Mouse (Mus musculus) olfactory bulb, adult 2 months (tissue): Measurements from ENCODE around the gene Xxylt1. TPM values are rescaled to one million over a fixed set of nuclear protein-coding genes. Genes with fewer than 3 reads are reported as not detected.

Experiments used
- H3K27ac ChIP-seq: fragments of 200-500 bp; 2 replicates; pipeline ENCODE4 v1.5.1; 2012; ENCODE audit warnings: low read depth, low read length; ENCODE audit not compliant: insufficient read depth
- H3K4me1 ChIP-seq: fragments of 200-500 bp; 2 replicates; pipeline ENCODE4 v1.6.1; 2012; ENCODE audit warnings: low read length; ENCODE audit not compliant: control insufficient read depth, insufficient read depth
- H3K4me3 ChIP-seq: fragments of 200-500 bp; 2 replicates; pipeline ENCODE4 v1.5.1; 2012; ENCODE audit warnings: mild to moderate bottlenecking, low read depth, low read length, moderate library complexity; ENCODE audit not compliant: insufficient read depth
- CTCF ChIP-seq: fragments of 200-500 bp; IDR thresholded peaks from 2 replicates; pipeline ENCODE4 v1.5.1; 2012; ENCODE audit warnings: low read depth, mild to moderate bottlenecking, low read length, moderate library complexity; ENCODE audit not compliant: insufficient read depth
- POLR2A ChIP-seq: fragments of 200-500 bp; IDR thresholded peaks from 2 replicates; pipeline ENCODE4 v1.6.1; 2012; ENCODE audit warnings: mild to moderate bottlenecking, low read depth, low read length, moderate library complexity; ENCODE audit not compliant: insufficient read depth
- WGBS: fragments of 180-500 bp; shearing (Covaris S2); methylation state at CpG from one replicate; pipeline ENCODE4 v1.1.7; 2018; 5-methylcytosine and 5-hydroxymethylcytosine counted together
- polyA plus RNA-seq: library from polyadenylated mRNA; stranded (reverse); fragments of >200 nt; gene quantifications from 2 replicates; pipeline ENCODE4 v1.2.4, GENCODE M21; 2012; ENCODE audit warnings: low replicate concordance; ENCODE audit not compliant: missing spikeins, insufficient read depth, insufficient read length

Xxylt1 gene
- not detected in 2 replicates for polyA plus RNA-seq

DNA sequence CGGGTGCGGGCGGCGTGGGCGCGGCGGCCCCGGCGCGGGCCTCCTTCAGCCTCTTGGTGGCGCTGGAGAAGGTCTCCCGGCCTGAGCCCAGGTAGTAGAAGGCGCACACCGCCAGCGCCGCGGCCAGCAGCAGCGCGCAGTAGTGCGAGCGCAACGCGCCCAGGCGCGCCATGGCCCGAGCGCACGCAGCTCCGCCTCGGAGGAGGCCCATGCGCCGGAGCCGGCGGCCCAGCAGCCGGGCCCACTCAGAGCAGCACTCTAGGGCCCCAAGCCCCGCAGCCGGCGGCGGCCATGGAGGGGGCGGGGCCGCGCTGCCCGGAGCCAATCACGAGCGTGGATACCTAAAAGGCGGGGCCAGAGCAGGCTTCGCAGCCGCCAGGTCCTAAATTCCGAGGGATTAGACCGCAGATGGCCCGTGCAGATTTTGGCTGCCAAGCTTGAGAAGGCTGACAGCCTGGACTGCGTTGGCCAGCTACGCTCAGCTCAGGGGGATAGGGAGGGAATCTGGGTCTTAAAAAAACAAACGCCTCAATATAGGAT lies at the start of gene Xxylt1:
Gene Xxylt1 (minus strand): TSS at position 308 of the 540 bp plus-strand sequence.
- WGBS: under 1% methylated on average over 53 of the region's 54 CpGs
- peaks cover 21% of the 10 kb centered on the region for H3K4me1 ChIP-seq
- peak within 1 kb of the TSS; percentile 43 for H3K27ac ChIP-seq
- 0 out of 2 replicates have a peak, but pooled peaks have one; percentile 49 for TF ChIP-seq CTCF
- peak; percentile 83 for TF ChIP-seq POLR2A
- peak within 1 kb of the TSS; percentile 84 for H3K4me3 ChIP-seq

DNA sequence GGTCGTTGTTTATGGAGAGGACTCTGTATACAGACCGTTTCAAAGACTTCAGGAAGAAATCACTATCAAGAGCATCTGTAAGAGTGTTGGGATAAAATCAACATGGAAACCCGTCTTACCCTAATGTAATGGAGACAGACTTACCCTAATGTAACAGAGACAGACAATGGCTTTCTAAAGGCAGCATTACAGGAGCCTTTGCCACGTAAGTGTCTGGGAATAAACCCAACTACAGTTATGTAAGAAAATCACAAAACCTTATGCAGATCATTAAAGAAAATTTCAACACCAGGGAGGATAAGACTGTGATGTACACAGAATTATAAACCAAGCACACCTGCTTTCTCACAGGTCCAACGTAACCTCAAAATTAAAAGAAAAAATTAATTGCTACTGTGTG lies 46.9 kb upstream of the Xxylt1 start:
- H3K27ac ChIP-seq: no peak overlapping the region
- 82% methylated on average over 5 of the region's 5 CpGs for WGBS
- no peaks in the 10 kb centered on the region for H3K4me1 ChIP-seq
- no peak for TF ChIP-seq POLR2A
- TF ChIP-seq CTCF: no peak
- H3K4me3 ChIP-seq: no peak overlapping the region

DNA sequence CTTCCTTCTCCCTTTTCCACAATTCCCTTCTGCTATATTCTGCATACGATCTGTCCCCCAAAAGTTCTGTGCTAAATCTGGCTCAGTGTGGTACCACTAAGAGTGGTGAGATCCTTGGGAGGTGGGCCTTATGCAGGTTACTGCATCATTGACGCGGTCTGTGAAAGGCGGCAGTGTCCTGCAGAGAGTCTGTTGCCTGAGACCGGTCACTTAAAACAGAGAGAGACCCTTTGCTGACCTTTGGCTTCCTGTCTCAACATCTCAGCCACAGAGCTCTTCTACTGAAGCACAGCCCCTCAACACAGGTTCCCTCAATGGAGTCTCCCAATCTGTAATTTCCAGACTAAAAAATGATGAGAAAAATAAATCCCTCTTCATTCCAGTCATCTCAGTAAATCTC lies 43.8 kb upstream of the Xxylt1 start:
- Histone ChIP-seq H3K4me3 (no peak overlapping the region), H3K4me1 (no peaks in the 10 kb centered on the region), H3K27ac (no peak overlapping the region)
- WGBS: 81% methylated on average over 5 of the region's 5 CpGs
- TF ChIP-seq CTCF (no peak), POLR2A (no peak)

DNA sequence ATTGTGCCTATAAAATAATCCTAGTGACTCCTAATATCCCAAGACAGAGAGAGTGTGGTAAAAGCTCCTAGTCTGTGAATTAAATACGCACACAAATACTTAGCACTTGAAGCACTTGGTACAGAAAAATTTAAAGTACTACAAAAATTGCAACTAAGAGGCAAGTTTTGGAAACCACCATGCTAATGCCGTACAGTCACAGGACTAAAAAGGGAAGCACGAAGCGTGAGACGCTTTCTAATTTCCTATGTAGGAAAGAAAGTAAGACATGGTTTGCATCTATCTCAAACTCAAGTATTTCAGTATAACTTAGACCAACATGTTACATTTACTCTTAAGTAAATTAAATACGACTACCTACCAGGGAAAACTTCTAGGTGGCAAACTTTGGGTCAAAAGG lies 40.4 kb upstream of the Xxylt1 start:
- Histone ChIP-seq H3K4me1 (no peaks in the 10 kb centered on the region), H3K4me3 (no peak overlapping the region), H3K27ac (no peak overlapping the region)
- WGBS: 93% methylated on average over 6 of the region's 6 CpGs
- no peak for TF ChIP-seq CTCF
- no peak for TF ChIP-seq POLR2A

DNA sequence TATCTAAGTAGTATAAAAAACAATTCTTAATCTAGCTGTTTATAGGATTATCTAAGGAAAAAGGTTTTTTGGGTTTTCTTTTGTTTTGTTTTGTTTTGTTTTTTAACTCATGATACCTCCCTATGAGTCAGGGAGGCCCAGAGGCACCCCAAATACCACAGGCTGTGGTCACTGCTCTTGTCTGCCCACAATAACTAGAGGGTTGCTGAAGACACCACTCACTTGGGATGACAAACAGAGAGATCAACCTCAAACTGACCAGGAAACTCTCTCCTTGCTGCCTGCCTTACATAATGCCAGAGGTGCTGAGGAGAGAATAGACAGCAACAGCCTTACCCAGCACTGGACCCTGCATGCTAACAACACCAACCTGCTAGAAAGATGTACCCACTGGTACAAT lies 32.4 kb upstream of the Xxylt1 start:
- Histone ChIP-seq H3K4me3 (no peak overlapping the region), H3K27ac (no peak overlapping the region), H3K4me1 (peaks cover 2% of the 10 kb centered on the region; the same call in 1 of the 2 replicates)
- no peak for TF ChIP-seq POLR2A
- no peak for TF ChIP-seq CTCF

DNA sequence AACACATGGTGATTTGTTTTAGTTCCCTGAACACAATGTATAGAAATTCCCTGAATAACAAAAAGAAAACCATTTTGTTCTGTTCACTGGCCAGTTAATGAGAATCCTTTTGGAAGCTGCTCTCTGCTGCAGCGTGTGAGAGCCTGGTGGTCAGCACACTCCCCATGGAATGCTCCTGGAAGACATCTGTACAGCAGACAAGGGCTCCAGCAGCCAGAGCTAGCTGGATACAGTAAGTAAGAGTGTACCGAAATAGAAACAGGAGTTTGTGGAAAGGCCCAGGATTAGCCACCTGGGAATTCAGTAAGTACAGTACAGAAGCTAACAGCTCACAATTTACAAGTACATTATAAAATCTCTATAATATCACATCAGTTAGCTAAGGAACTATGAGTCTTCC lies 20.1 kb upstream of the Xxylt1 start:
- H3K27ac ChIP-seq: no peak overlapping the region
- WGBS: 66% methylated on average over 2 of the region's 2 CpGs
- H3K4me1 ChIP-seq: no peaks in the 10 kb centered on the region
- TF ChIP-seq POLR2A (no peak), CTCF (no peak)
- no peak overlapping the region for H3K4me3 ChIP-seq

DNA sequence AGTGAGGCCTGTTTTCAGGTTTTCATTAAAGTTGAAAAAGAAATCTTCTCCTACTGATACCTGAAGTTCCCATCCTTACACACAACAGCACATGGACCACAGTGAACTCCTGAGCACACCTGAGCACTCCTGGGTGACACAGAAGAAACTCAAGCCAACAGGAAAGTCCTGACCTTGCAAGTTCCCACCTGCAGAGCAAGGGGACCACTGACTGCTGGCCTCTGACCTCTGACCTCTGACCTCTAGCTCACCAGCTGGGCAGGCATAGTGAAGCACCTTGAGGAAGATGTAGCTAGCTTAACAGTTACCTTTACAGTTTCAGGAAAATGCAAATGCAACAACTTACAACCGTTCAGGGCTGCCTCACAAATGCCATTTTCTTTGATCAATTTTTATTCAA lies 18.7 kb upstream of the Xxylt1 start:
- no peak overlapping the region for H3K4me3 ChIP-seq
- H3K27ac ChIP-seq: no peak overlapping the region
- TF ChIP-seq POLR2A (no peak), CTCF (no peak)
- WGBS: 71% methylated on average over 1 of the region's 1 CpGs
- H3K4me1 ChIP-seq: no peaks in the 10 kb centered on the region

DNA sequence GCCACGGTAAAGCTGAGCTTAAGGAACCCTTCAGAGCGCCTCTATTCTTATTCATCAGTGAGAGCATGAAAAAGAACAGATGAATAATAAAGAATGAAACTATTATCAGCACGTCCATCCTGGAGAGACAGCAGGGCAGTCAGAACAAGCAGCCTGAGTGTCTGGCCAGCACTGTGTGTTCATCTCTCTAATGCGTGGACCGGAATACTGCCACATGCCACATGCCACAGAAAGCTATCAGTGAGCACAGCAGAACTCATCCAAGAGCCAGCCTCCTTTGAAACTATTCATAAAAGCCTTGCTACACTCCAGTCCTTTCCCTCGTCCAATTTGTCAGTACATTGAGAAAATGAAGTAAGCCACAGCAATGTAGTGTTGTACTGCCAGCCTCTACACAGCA lies 12.8 kb upstream of the Xxylt1 start:
- WGBS: 69% methylated on average over 6 of the region's 6 CpGs
- Histone ChIP-seq H3K4me1 (no peaks in the 10 kb centered on the region), H3K27ac (no peak overlapping the region), H3K4me3 (no peak overlapping the region)
- no peak for TF ChIP-seq POLR2A
- TF ChIP-seq CTCF: no peak

DNA sequence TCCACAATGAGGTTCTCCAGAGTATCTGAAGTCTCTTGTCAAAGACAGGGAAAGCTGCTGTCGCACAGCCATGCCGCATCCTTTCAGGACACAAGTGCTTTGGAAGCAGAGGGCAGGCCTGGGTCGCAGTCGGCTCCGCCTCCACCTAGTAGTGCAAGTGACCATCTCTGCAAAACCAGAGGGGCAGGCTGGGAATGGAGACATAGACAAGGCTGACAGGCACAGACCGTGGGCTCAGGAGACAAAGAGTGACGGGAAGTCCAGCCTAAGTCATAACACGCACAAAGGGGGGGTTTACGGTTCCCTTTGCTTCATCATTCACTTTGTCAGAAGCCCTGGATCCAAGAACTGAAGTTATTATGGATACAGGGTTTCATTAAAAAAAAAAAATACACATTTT lies 12.0 kb upstream of the Xxylt1 start:
- TF ChIP-seq POLR2A: no peak
- TF ChIP-seq CTCF: no peak
- WGBS: 78% methylated on average over 9 of the region's 9 CpGs
- Histone ChIP-seq H3K4me3 (no peak overlapping the region), H3K27ac (no peak overlapping the region), H3K4me1 (no peaks in the 10 kb centered on the region)

DNA sequence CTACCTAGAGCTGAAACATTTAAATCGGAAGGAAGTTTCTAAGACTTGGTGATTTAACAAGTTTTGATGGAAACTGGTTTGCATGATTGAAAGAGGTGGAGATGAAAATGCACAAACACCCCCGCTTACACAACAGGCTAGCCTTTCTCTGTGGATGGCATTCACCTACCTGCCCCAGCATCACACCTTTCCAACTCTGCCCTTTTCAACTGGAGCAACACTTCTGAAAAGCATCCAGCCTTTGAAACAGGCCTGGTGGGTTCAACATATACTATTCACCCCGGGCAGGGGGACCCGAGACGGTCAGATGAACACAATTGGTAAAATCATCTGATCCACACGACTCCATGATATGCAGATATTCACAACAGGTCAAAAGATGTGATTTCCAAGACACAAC lies 659 bp upstream of the Xxylt1 start:
- Histone ChIP-seq H3K4me1 (peaks cover 15% of the 10 kb centered on the region), H3K4me3 (no peak overlapping the region), H3K27ac (no peak overlapping the region)
- no peak for TF ChIP-seq POLR2A
- no peak for TF ChIP-seq CTCF
- 68% methylated on average over 6 of the region's 6 CpGs for WGBS
